Mouse (Mus musculus): Measurements from ENCODE around the gene Sufu.

DNA sequence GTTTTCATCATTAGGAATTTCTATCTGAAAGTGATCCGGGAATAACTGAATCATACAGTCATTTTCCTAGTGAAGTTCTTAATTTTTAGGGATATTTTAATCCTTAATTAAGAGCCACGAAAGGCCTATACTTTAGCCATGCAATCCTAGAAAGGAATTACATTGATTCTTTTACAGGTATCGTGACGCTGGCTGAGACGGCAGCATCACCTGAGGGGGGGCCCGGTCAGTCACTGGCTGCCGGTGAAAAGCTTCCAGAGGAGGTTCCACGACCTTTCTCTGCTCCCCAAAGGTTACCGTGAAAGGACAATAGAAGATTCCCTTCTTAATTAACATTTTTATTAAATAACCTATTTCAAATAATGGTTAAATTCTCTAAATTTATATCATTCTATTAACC lies 140.7 kb downstream of the Sufu start:
- no peak for TF ChIP-seq POLR2A (IDR thresholded peaks at IDR 0.05; ENCODE audit: borderline replicate concordance, insufficient read depth, low read length)
- no peak for TF ChIP-seq CTCF (IDR thresholded peaks at IDR 0.05; ENCODE audit: borderline replicate concordance, insufficient read depth, low read depth, low read length)

All from cerebellum, adult 2 months (tissue).